Mouse (Mus musculus) liver, adult (tissue): ENCODE measurements around the gene Hpgd.
A peak's percentile ranks its signal among the peaks of the same experiment; 100 is the strongest.

Experiments
- GATA4 ChIP-seq: IDR thresholded peaks from 2 replicates; pipeline ENCODE4 v1.6.1; 2014; ENCODE audit warnings: mild to moderate bottlenecking, low read length; ENCODE audit not compliant: insufficient replicate concordance

Gene Hpgd

GRCm38 (mm10) chr8:56299421-56299820 lies 5.0 kb downstream of the Hpgd start:
- no peak for TF ChIP-seq GATA4

GRCm38 (mm10) chr8:56304595-56304994 lies 10.2 kb downstream of the Hpgd start:
- TF ChIP-seq GATA4 = peak; percentile 49; the same call in 1 of the 2 replicates

GRCm38 (mm10) chr8:56313622-56314021 lies 19.2 kb downstream of the Hpgd start:
- no peak for TF ChIP-seq GATA4

- no peak for TF ChIP-seq GATA4
Measured at GRCm38 (mm10) chr8:56315189-56315588, 20.8 kb downstream of the Hpgd start.

GRCm38 (mm10) chr8:56323276-56323675 lies 28.9 kb downstream of the Hpgd start:
- no peak for TF ChIP-seq GATA4

GRCm38 (mm10) chr8:56327709-56328108 lies 33.3 kb downstream of the Hpgd start:
- TF ChIP-seq GATA4 = no peak

GRCm38 (mm10) chr8:56328130-56328542 lies 33.8 kb downstream of the Hpgd start:
- TF ChIP-seq GATA4 = no peak

- TF ChIP-seq GATA4 = peak; percentile 99
Measured at GRCm38 (mm10) chr8:56335390-56336000, 41.1 kb downstream of the Hpgd start.

- TF ChIP-seq GATA4 = peak; percentile 72; the same call in 1 of the 2 replicates
Measured at GRCm38 (mm10) chr8:56336771-56337170, 42.4 kb downstream of the Hpgd start.

- TF ChIP-seq GATA4 = no peak
Measured at GRCm38 (mm10) chr8:56343505-56343904, 49.1 kb downstream of the Hpgd start.

- no peak for TF ChIP-seq GATA4
Measured at GRCm38 (mm10) chr8:56343940-56344339, 49.6 kb downstream of the Hpgd start.

- TF ChIP-seq GATA4 = no peak
Measured at GRCm38 (mm10) chr8:56344359-56344758, 50.0 kb downstream of the Hpgd start.

GRCm38 (mm10) chr8:56345641-56346420 lies 51.4 kb downstream of the Hpgd start:
- no peak for TF ChIP-seq GATA4

- TF ChIP-seq GATA4 = no peak
Measured at GRCm38 (mm10) chr8:56363180-56363579, 68.8 kb downstream of the Hpgd start.
